Mouse (Mus musculus) heart, embryonic 10.5 days (tissue): ENCODE data around the gene Col2a1. TPM values are rescaled to one million over a fixed set of nuclear protein-coding genes. Genes with fewer than 3 reads are reported as not detected.

ENCODE experiments used
- DNase-seq: peaks from one replicate; pipeline ENCODE4 v3.0.0-alpha.2; 2017; ENCODE audit warnings: low spot score
- H3K27ac ChIP-seq: fragments of 300-500 bp; sonication (generic); 2 replicates; pipeline ENCODE4 v1.5.1; 2016; ENCODE audit warnings: mild to moderate bottlenecking
- H3K27me3 ChIP-seq: fragments of 300-500 bp; sonication (generic); 2 replicates; pipeline ENCODE4 v1.6.1; 2016; ENCODE audit warnings: mild to moderate bottlenecking; ENCODE audit not compliant: poor library complexity, insufficient read depth, severe bottlenecking
- H3K36me3 ChIP-seq: fragments of 300-500 bp; sonication (generic); 2 replicates; pipeline ENCODE4 v1.6.1; 2016; ENCODE audit warnings: mild to moderate bottlenecking, moderate library complexity
- H3K4me1 ChIP-seq: fragments of 300-500 bp; sonication (generic); 2 replicates; pipeline ENCODE4 v1.6.1; 2016; ENCODE audit warnings: mild to moderate bottlenecking
- H3K4me3 ChIP-seq: fragments of 300-500 bp; sonication (generic); 2 replicates; pipeline ENCODE4 v1.5.1; 2016; ENCODE audit warnings: mild to moderate bottlenecking, moderate library complexity
- H3K9me3 ChIP-seq: fragments of 300-500 bp; sonication (generic); 2 replicates; pipeline ENCODE4 v1.6.1; 2016; ENCODE audit warnings: mild to moderate bottlenecking, moderate library complexity
- WGBS: fragments of 180-500 bp; shearing (Covaris S2); methylation state at CpG from one replicate; pipeline ENCODE4 v1.1.7; 2016; 5-methylcytosine and 5-hydroxymethylcytosine counted together
- polyA plus RNA-seq: library from polyadenylated mRNA; unstranded; fragments of >200 nt; fragmentation: Nextera tagmentation; extraction: Ambion mirVana; gene quantifications from 2 replicates; pipeline ENCODE4 v1.2.1, GENCODE M21; 2016

Gene Col2a1
- polyA plus RNA-seq, 1 experiment from 2014 or later = 131 TPM

DNA sequence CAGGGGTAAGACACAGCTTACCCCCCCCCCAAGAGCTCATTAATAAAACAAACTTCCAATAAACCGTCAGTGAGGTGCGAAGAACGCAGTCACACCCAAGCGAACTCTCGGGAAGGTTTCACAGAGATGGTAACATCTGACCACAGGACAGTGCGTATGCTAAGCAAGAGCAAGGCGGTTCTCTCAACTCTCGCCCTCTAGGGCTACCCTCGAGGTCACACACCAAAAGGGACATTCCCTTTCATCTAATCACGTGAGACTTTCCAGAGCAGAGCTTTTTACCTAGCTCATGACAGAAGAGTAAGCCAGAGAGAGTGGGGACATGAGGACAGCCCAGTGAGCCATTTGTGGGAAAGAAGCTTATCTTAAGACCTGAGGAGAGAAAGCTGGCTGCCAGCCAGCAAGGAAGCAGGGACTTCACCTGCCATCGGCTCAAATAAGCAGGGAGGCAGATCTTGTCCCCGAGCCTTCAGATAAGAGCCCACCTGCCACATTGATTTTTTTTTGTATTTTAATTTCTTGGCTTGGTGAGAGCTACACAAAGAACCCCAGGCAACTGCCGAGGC, 75.2 kb downstream of the Col2a1 start:
- WGBS = 26% methylated on average over 13 of the region's 13 CpGs
- no peak overlapping the region for H3K27ac ChIP-seq
- no peak overlapping the region for H3K4me3 ChIP-seq
- H3K9me3 ChIP-seq = no peaks in the 10 kb centered on the region
- no peaks in the 10 kb centered on the region for H3K36me3 ChIP-seq
- peaks cover 20% of the 10 kb centered on the region; the same call in 1 of the 2 replicates for H3K27me3 ChIP-seq
- no peak for DNase-seq
- peaks cover 14% of the 10 kb centered on the region for H3K4me1 ChIP-seq

DNA sequence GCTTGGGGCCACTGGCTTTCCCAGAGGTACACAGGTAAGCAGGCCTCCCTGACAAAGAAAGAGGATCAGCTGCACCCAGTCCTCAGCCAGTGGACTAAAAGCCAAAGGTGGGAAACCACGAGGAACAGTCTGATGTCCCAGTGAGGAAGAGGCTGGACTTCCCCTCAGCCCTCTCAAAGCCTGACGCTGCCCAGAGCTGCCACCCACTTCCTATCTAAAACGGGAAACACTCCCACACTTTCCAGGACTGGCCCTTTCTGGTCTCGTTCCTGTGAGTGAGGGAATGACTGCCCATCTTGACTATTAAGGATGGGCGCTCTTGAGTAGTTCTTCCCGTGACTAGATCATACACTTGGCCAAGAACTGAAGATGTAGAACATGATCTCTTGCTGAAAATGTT, 76.7 kb downstream of the Col2a1 start:
- Histone ChIP-seq H3K4me1 (peaks cover 14% of the 10 kb centered on the region), H3K4me3 (no peak overlapping the region), H3K36me3 (no peaks in the 10 kb centered on the region), H3K9me3 (no peaks in the 10 kb centered on the region), H3K27ac (peak overlapping the region; percentile 18; the same call in 1 of the 2 replicates), H3K27me3 (peaks cover 20% of the 10 kb centered on the region; the same call in 1 of the 2 replicates)
- 41% methylated on average over 6 of the region's 6 CpGs for WGBS
- no peak for DNase-seq

DNA sequence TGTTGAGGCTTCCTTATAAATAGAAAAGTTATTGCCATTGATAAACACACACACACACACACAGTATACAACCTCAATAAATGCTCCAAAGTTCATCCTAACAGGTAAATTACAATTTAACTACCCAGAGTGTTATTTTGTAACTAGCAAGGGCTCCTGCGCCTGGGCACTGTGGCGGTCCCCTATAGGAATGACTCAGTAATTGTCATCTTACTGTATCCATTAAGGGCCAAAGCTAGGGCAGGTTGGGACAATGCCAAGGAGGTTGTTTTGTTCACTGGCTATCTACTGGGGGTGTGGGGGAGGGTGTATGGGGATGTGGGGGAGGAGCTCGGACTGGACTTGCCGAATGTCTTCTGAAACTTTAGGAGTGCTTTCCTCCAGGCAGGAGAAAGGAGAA, 77.5 kb downstream of the Col2a1 start:
- peaks cover 12% of the 10 kb centered on the region; the same call in 1 of the 2 replicates for H3K27me3 ChIP-seq
- H3K36me3 ChIP-seq = no peaks in the 10 kb centered on the region
- no peak overlapping the region for H3K4me3 ChIP-seq
- no peaks in the 10 kb centered on the region for H3K9me3 ChIP-seq
- DNase-seq = no peak
- 55% methylated on average over 4 of the region's 4 CpGs for WGBS
- H3K27ac ChIP-seq = no peak overlapping the region
- H3K4me1 ChIP-seq = peaks cover 14% of the 10 kb centered on the region

Other genes starting within 250 kb of the Col2a1 start
- gene Rapgef3, start 236.7 kb downstream of the Col2a1 start, polyA plus RNA-seq = 10.2 and 13.4 TPM in 2 replicates
- 32.1 and 41.1 TPM in 2 replicates for gene Slc48a1, start 226.2 kb downstream of the Col2a1 start, polyA plus RNA-seq
- gene Hdac7, start 160.2 kb downstream of the Col2a1 start, polyA plus RNA-seq = 23.4 and 26.7 TPM in 2 replicates
- 0.75 and 0.77 TPM in 2 replicates for gene Vdr, start 94.1 kb downstream of the Col2a1 start, polyA plus RNA-seq
- gene Tmem106c, start 40.5 kb downstream of the Col2a1 start, polyA plus RNA-seq = 32.0 and 33.5 TPM in 2 replicates
- 47.1 and 67.5 TPM in 2 replicates for gene Pfkm, start 87.9 kb upstream of the Col2a1 start, polyA plus RNA-seq
- 26.8 and 30.5 TPM in 2 replicates for gene Senp1, start 89.0 kb upstream of the Col2a1 start, polyA plus RNA-seq
- gene Asb8, start 160.9 kb upstream of the Col2a1 start, polyA plus RNA-seq = 54.9 and 77.1 TPM in 2 replicates
- gene Ccdc184, start 162.5 kb upstream of the Col2a1 start, polyA plus RNA-seq = 0.58 and 0.85 TPM in 2 replicates
- not detected in 2 replicates for gene Olfr288, start 190.8 kb upstream of the Col2a1 start, polyA plus RNA-seq
- gene Gm44579, start 216.3 kb upstream of the Col2a1 start, polyA plus RNA-seq = not detected in 2 replicates
- 0.18 TPM in 1 of 2 replicates, not detected in the other for gene Olfr287, start 216.4 kb upstream of the Col2a1 start, polyA plus RNA-seq
- not detected in 2 replicates for gene Olfr286, start 229.8 kb upstream of the Col2a1 start, polyA plus RNA-seq